Mouse (Mus musculus): Measurements from ENCODE around the gene Pigs.

Gene Pigs

DNA sequence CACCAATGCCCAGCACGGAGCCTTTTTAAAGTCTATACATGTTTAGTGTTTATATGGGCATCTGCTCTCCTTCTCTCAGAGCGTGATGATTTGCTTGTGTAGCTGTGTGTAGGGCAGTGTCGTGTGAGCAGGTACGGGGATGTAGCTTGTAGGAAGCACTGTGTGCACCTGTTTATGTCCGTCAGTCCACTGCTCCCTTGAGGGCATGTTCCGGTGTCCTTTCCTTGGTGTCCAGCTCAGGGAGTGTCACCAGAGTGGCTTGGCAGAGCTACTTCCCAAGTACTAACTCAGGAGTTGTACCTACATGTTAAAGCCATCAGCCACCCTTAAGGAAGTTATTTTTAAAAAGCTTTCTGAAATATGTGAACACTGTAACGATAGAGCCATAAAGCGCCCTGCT lies 8.8 kb downstream of the Pigs start:
- DNase-seq (ENCODE audit: low spot score in 2 of 2), result no peak

DNA sequence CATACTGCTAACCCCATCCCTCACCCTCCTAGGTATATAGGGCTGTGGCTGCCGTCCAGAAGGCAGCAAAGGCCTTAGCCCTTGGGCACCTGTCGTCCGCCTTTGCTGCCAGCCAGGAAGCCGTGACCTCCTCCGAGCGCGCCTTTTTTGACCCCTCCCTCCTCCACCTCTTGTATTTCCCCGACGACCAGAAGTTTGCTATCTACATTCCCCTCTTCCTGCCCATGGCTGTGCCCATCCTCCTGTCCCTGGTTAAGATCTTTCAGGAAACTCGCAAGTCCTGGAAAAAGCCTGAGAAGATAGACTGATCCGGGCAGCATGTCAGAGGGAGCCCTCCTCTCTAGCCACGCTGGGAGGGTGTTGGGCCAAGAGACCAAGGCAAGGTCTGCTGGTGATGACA lies 13.5 kb downstream of the Pigs start:
- no peak for DNase-seq (ENCODE audit: low spot score in 2 of 2)

- peak; percentile 67 to 76 for DNase-seq (ENCODE audit: low spot score in 2 of 2)
Observed at GRCm38 (mm10) chr11:78343381-78344327, 15.4 kb downstream of the Pigs start, which contains the start of gene Unc119. Gene Unc119, plus strand, starts transcription at chr11:78343482.

DNA sequence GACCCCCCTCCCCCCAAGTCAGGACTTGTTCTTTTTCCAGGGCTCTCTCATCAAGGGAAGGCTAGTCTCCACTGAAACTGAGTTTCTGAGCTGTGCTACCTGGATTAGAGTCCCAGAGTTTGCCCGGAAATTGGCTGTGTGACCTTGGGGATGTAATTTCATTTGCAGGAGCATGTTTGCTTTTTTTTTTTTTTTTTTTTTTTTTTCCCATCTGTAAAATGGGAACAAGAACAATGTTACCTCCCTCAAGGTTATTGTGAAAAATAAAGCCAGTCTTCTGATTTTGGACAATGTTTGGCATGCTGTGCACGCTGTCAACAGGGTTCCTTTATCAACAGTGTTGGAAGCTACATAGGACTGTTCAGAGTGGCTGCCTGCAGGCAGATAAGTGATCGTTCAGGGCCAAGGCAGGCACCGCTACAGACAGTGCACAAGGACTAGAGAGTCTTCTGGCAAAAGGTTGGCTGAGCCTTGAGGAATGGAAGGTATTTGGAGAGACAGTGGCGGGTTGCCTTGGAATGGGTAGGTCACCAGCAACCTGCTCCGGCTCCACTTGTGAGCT lies 16.2 kb downstream of the Pigs start:
- no peak for DNase-seq (ENCODE audit: low spot score in 2 of 2)

GRCm38 (mm10) chr11:78344890-78345715 lies 16.9 kb downstream of the Pigs start:
- no peak for DNase-seq (ENCODE audit: low spot score in 2 of 2)

DNA sequence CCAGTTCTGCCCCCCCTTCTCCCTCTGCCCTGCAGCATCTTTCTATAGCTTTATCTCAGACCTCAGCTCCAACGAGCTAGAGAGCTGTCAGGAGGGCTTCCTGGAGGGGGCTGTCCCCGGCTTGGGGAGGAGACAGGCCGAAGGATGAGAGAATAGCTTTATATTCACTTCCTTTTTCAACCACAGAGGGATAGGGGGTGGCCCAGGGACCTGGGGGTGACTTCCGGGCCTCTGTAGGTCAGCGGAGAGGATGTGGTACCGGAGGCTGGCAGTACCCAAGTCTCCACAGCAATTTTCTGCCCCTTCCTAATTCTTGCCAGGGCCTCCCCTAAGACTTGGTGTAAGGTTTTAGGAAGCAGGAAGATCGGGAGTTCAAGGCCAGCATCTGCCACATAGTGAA lies 17.6 kb downstream of the Pigs start:
- peak in 1 of 2 experiments; percentile 21 for DNase-seq (ENCODE audit: low spot score in 2 of 2)

DNA sequence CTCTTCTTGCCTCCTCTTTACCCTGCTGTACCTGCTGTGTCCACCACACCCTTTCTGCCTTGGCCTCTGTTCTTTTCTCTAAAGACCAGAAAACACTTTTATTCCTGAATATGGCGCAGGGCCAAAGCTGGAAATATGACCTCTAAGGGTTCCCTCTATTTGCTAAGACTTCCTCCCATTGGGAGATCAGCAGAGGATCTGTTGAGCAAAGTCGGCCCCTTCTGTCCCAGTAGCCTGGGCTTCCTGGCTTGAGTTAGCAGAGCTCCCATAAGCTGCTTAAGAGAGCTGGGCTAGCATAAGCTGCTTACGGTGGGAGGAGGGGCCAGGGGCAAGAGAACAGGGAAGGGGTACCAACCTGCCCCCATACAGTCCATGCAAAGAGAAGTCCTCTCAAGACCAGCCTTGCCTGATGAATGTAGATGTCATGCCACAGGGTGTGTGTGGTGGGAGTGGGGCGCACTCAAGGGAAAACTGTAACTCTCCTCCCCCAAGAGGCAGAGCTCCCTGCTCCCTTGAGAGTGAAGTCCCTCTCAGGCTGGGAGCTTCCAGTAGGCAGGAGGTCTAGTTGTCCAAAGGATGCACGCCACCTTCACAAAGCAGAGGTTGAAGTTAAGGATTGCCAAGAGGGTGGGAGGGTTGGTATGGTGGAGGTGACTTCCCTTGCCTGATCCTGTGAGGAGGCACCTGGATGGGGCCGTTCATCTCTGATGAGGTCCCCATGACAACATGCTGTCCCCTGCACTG lies 18.3 kb downstream of the Pigs start:
- no peak for DNase-seq (ENCODE audit: low spot score in 2 of 2)

DNA sequence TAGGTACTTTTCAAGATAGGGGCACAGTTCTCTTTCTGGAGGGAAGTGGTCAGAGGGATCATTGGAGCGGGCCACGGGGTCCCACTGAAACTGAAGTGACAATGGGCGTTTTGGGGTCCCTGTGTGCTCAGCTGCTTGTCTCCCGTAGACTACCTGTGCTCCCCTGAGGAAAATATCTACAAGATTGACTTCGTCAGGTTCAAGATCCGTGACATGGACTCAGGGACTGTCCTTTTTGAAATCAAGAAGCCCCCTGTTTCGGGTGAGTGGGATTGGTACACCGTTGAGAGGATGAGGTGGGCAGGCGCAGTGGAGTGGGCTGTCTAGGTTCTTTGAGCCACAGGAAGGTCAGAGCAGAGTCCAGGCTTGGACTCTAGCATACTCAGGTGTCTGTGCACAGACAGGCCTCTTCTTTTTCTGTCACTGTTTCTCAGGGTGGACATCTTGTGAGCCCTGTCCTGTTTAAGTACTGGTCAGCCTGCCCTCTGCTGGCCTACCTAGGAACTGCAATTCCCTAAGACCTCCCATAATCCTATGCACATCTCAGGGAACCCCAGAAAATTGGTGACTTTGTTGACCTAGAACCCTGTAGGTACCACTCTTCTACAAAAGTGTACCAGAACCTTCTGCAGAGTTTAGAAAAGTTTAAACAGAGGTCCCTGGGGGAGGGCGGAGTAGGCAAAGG lies 19.0 kb downstream of the Pigs start:
- peak in 1 of 2 experiments; percentile 63 for DNase-seq (ENCODE audit: low spot score in 2 of 2)

GRCm38 (mm10) chr11:78347908-78348307 lies 19.7 kb downstream of the Pigs start:
- DNase-seq (ENCODE audit: low spot score in 2 of 2), result no peak

DNA sequence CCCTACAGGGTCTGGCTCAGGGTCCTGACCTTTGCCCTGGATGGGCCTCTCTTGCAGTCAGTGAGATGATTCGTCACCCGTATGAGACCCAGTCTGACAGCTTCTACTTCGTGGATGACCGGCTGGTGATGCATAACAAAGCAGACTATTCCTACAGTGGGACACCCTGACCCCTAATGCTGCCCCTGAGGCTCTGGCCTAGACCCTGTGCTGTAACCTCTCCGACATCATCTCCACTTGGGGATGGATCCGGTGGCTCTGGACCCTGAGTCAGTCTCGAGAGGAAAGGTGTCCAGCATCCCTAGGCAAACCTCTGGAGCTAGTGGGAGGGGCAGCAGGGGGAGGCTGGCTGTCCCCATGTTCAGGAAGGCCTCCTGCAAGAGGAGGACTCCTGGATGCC lies 20.3 kb downstream of the Pigs start:
- DNase-seq (ENCODE audit: low spot score in 2 of 2), result no peak

- DNase-seq (ENCODE audit: low spot score in 2 of 2), result no peak
Observed at GRCm38 (mm10) chr11:78349441-78350358, 21.5 kb downstream of the Pigs start.

DNA sequence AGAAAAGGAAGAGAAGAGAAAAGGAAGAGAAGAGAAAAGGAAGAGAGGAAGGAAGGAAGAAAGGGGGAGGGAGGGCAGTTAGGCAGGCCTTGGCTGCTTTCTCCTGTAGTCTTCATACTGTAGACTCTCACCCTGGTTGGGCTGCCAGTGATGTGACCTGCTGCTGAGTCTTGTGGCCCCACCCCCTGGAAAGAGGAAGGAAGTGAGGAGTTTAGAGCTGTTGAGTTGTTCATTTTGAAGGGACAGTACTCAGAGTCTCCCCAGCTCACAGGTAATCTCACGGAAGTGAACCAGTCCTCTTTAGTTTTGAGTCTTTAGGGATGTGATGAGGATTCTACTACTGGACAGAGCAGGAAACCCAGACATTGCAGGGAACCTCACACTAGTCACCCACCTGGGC lies 24.9 kb downstream of the Pigs start:
- DNase-seq (ENCODE audit: low spot score in 2 of 2), result no peak

DNA sequence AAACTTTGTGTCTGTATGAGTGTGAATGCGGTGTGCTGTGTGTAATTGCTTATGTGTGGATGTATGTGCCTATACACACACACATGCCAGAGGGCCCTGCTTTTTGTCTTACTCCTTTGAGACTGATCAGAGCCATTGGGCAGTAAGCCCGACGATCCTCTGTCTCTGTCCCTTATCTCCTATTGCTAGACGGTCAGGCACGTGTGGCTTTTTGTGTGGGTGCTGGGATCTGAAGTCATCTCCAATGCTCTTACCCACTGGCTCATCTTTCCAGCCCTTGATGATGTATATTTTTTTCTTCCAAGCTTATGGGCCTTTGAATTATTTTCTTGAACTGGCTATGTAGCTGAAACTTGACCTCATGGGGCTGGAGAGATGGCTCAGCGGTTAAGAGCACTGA lies 26.7 kb downstream of the Pigs start:
- no peak for DNase-seq (ENCODE audit: low spot score in 2 of 2)

GRCm38 (mm10) chr11:78355471-78356238 lies 27.4 kb downstream of the Pigs start:
- peak in 1 of 2 experiments; percentile 73 for DNase-seq (ENCODE audit: low spot score in 2 of 2)

DNA sequence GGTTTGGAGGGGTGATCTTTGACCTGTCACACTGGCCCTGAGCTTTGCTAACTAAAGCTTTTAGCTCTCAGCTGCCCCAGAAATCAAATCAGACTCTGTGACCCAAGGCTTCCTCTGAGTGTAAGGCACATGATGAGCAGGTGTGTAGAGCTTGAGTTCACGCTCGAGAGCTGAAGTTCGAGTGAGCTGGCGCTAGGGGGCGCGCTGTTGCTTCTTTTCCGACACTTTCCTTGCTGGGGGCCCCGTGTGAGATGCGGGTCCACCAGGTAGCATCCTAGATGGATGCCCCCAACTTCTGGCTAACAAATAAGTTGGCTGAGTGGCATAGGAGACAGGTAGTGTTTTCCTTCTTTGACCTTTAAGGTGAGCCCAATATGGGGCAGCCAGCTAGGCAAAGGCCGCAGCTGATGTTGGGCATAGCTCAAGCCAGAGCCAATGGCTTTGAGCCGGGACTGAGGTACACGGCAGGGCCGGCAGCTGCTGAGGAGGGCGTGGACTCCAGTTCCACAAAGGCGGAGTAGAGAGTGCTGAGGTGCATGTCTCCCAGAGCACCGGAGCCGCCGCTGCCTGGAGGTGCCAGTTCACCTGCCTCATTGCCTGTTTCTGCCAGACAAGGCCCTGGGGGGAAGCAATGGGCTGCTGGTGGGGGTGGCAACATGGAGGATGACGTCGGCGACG lies 30.3 kb downstream of the Pigs start:
- DNase-seq (ENCODE audit: low spot score in 2 of 2), result peak; percentile 39 to 62

GRCm38 (mm10) chr11:78360125-78360788 lies 32.0 kb downstream of the Pigs start:
- DNase-seq (ENCODE audit: low spot score in 2 of 2), result peak; percentile 48 to 72

- DNase-seq (ENCODE audit: low spot score in 2 of 2), result no peak
Observed at GRCm38 (mm10) chr11:78360789-78361131, 32.5 kb downstream of the Pigs start.

All from thymus, postnatal 10 days (tissue).